17 mouse cellular contexts compared by ENCODE assay signal in genomic region chr10:111234450-111235288, GRCm38 (mm10).
A peak's percentile ranks its signal among the peaks of the same experiment; 100 is the strongest.
DNase-seq lines count a peak whose midpoint lies in the region; ATAC-seq and TF ChIP-seq lines count a peak whose summit lies in the region.
"Had no signal": no experiment of that assay in that cellular context is flagged by ENCODE, and none has a peak within 500 bp of the region (broad histone marks: within the 10 kb centered on the region; RNA-seq: fewer than 3 reads in every experiment).

No protein-coding gene starts in this region.

- peak overlapping the region; percentile 35; the same call in 1 of the 2 replicates for H3K27ac ChIP-seq in gastrocnemius, adult 2 months
- H3K27ac ChIP-seq in embryonic fibroblast, embryonic 13.5 days (ENCODE audit: insufficient read depth, low read length) = peak overlapping the region; percentile 9; the same call in 1 of the 2 replicates
- H3K27ac ChIP-seq: embryonic facial prominence, embryonic 12.5 days; forebrain, embryonic 10.5 days; hindbrain, embryonic 10.5 days; intestine, embryonic 15.5 days; liver, embryonic 13.5 days; neural tube, embryonic 12.5 days had no signal

- ATAC-seq in megakaryocyte-erythroid progenitor cell, adult 5-6 weeks (replicated peaks; ENCODE audit: low FRiP score, low TSS enrichment, poor library complexity, severe bottlenecking) = no peak
- ATAC-seq: intestine, embryonic 15.5 days had no signal

- DNase-seq in gastrocnemius, adult 2 months = no peak
- no peak for DNase-seq in gastrocnemius, postnatal 10 days
- DNase-seq in testis, postnatal 10 days (ENCODE audit: low spot score) = peak; percentile 17
- no peak for DNase-seq in testis, postnatal 14 days (ENCODE audit: low spot score)
- DNase-seq in frontal cortex, adult 2 months (ENCODE audit: extremely low spot score in 1 of 2, low spot score in 1 of 2) = no peak
- DNase-seq: liver, embryonic 13.5 days; lung, postnatal 14 days; midbrain, embryonic 14.5 days; thymus, postnatal 36 days had no signal

- peaks cover 7% of the 10 kb centered on the region for H3K4me1 ChIP-seq in embryonic fibroblast, embryonic 13.5 days (ENCODE audit: control insufficient read depth, insufficient read depth, low read length)
- H3K4me1 ChIP-seq: embryonic facial prominence, embryonic 12.5 days; forebrain, embryonic 10.5 days; heart, embryonic 12.5 days; hindbrain, embryonic 10.5 days; intestine, embryonic 15.5 days; neural tube, embryonic 12.5 days had no signal

- TF ChIP-seq CTCF in gastrocnemius, adult 2 months (IDR thresholded peaks at IDR 0.05) = no peak
- no peak for TF ChIP-seq CTCF in embryonic fibroblast, embryonic 13.5 days (IDR thresholded peaks at IDR 0.05; ENCODE audit: borderline replicate concordance, insufficient read depth, low read length)

- intact Hi-C loops in gastrocnemius, adult 2 months (cut with DNase I) = no loop called here

- no peak for TF ChIP-seq POLR2A in embryonic fibroblast, embryonic 13.5 days (IDR thresholded peaks at IDR 0.05; ENCODE audit: low read depth, low read length)

- H3K4me3 ChIP-seq in gastrocnemius, adult 2 months = no peak overlapping the region
- H3K4me3 ChIP-seq in embryonic fibroblast, embryonic 13.5 days (ENCODE audit: insufficient read depth, low read length) = no peak overlapping the region
- H3K4me3 ChIP-seq: embryonic facial prominence, embryonic 12.5 days; forebrain, embryonic 10.5 days; heart, embryonic 12.5 days; hindbrain, embryonic 10.5 days; intestine, embryonic 15.5 days; liver, embryonic 13.5 days; neural tube, embryonic 12.5 days had no signal
